Mouse (Mus musculus) midbrain, embryonic 15.5 days (tissue): ENCODE data around the gene Adipor1. TPM values are rescaled to one million over a fixed set of nuclear protein-coding genes. Genes with fewer than 3 reads are reported as not detected.

Source experiments
- ATAC-seq: fragments of 200-750 bp; cut with Nextera tagmentation; replicated peaks from 2 replicates; pipeline ENCODE4 v1.8.0; 2017; ENCODE audit warnings: moderate TSS enrichment
- H3K27ac ChIP-seq: fragments of 300-500 bp; sonication (generic); 2 replicates; pipeline ENCODE4 v1.5.1; 2015; ENCODE audit warnings: mild to moderate bottlenecking, inconsistent platforms
- H3K27me3 ChIP-seq: fragments of 300-500 bp; sonication (generic); replicated peaks from 2 replicates; pipeline ENCODE4 v1.6.1; 2015; ENCODE audit warnings: inconsistent platforms
- H3K36me3 ChIP-seq: fragments of 300-500 bp; sonication (generic); replicated peaks from 2 replicates; pipeline ENCODE4 v1.6.1; 2015; ENCODE audit warnings: inconsistent platforms
- H3K4me1 ChIP-seq: fragments of 300-500 bp; sonication (generic); 2 replicates; pipeline ENCODE4 v1.6.1; 2015; ENCODE audit warnings: inconsistent platforms
- H3K4me2 ChIP-seq: fragments of 300-500 bp; sonication (generic); 2 replicates; pipeline ENCODE4 v1.6.1; 2015; ENCODE audit warnings: inconsistent platforms, mild to moderate bottlenecking, moderate library complexity
- H3K4me3 ChIP-seq: fragments of 300-500 bp; sonication (generic); 2 replicates; pipeline ENCODE4 v1.5.1; 2015; ENCODE audit warnings: mild to moderate bottlenecking, inconsistent platforms
- H3K9ac ChIP-seq: fragments of 300-500 bp; sonication (generic); 2 replicates; pipeline ENCODE4 v1.6.1; 2015; ENCODE audit warnings: mild to moderate bottlenecking, inconsistent platforms
- H3K9me3 ChIP-seq: fragments of 300-500 bp; sonication (generic); 2 replicates; pipeline ENCODE4 v1.6.1; 2016; ENCODE audit warnings: inconsistent platforms
- WGBS: fragments of 180-500 bp; shearing (Covaris S2); methylation state at CpG from one replicate; pipeline ENCODE4 v1.1.7; 2015; ENCODE audit warnings: mixed read lengths; 5-methylcytosine and 5-hydroxymethylcytosine counted together
- polyA plus RNA-seq: library from polyadenylated mRNA; unstranded; fragments of >200 nt; fragmentation: Nextera tagmentation; extraction: Ambion mirVana; gene quantifications from 2 replicates; pipeline ENCODE4 v1.2.1, GENCODE M21; 2015

Adipor1 gene
- polyA plus RNA-seq, 1 experiment from 2014 or later, result 76.0 TPM

DNA sequence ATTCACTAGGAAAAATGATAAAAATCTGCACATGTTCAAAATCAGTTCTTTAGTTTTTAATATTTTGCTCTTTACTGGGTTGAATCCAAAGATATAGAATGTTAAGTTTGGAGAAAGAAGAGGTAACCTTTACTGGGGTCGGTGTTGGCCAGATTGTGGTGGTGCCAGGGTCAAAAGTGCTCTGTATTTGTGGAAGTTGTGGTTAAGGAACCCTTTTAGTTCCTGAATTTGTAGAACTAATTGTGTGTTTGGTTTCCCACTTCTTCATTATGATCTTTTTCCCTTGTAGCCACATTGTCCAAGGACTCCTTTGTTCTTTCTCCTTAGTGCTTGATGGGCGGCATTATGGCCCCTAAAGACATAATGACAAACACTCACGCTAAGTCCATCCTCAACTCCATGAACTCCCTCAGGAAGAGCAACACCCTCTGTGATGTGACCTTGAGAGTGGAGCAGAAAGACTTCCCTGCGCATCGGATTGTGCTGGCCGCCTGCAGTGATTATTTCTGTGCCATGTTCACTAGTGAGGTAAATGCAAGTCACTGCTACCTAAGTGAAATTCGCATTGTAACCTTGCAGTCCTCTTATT is 43.1 kb downstream of the Adipor1 start:
- peaks cover 26% of the 10 kb centered on the region for H3K36me3 ChIP-seq
- H3K27me3 ChIP-seq, result no peaks in the 10 kb centered on the region
- no peak for ATAC-seq
- peaks cover 19% of the 10 kb centered on the region for H3K4me1 ChIP-seq
- no peak overlapping the region for H3K27ac ChIP-seq
- 94% methylated on average over 7 of the region's 7 CpGs for WGBS
- no peak overlapping the region for H3K4me3 ChIP-seq
- H3K9ac ChIP-seq, result no peak overlapping the region
- no peak overlapping the region for H3K4me2 ChIP-seq
- no peaks in the 10 kb centered on the region for H3K9me3 ChIP-seq

DNA sequence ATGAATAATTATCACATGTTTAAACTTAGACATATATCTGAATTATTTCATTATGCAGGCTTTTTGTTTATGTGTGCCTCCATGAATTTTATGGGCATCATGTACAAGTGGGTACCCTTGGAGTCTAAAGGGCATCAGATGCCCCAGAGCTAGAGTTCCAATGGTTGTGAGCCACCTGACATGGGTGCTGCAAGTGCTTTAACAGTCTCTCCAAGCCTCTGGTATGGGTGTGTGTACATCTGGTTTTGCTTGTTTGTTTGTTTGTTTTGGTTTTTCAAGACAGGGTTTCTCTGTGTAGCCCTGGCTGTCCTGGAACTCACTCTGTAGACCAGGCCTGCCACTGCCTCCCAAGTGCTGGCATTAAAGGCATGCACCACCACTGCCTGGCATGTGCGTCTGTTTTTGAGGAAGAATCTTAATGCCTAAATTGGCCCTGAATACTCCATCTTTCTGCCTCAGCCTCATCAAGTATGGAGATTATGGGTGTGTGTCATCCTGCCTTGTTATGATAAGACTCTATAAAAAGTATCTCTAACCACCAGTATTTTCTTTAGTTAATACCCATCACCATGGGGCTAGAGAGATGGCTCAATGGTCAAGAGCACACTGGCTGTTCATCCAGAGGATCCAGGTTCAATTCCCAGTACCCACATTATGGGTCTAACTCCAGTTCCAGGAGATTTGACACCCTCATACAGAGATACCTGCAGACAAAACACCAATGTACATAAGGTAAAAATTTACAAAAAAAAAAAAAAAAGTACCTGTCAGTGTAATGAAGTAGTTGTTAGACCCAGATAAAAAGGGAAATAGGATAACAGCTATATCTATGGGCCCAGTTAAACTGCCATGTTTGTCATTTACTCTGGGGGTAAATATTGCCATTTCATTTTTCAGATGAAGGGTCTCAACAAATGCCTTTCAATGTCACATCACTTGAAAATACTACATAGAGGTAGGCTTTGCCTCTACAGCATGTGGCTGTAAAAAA is 45.4 kb downstream of the Adipor1 start:
- Histone ChIP-seq H3K9me3 (no peaks in the 10 kb centered on the region), H3K4me1 (peaks cover 11% of the 10 kb centered on the region), H3K9ac (no peak overlapping the region), H3K4me3 (no peak overlapping the region), H3K4me2 (no peak overlapping the region), H3K27me3 (no peaks in the 10 kb centered on the region), H3K36me3 (peaks cover 29% of the 10 kb centered on the region), H3K27ac (no peak overlapping the region)
- no peak for ATAC-seq
- 93% methylated on average over 1 of the region's 1 CpGs for WGBS

Other genes with a start within 250 kb of the Adipor1 start
- 1.5 and 3.3 TPM in 2 replicates for gene Chil1, start 233.2 kb upstream of the Adipor1 start, polyA plus RNA-seq
- gene Mybph, start 221.9 kb upstream of the Adipor1 start, polyA plus RNA-seq, result 0.13 and 0.19 TPM in 2 replicates
- 16.2 and 19.2 TPM in 2 replicates for gene Adora1, start 179.9 kb upstream of the Adipor1 start, polyA plus RNA-seq
- gene Myog, start 125.4 kb upstream of the Adipor1 start, polyA plus RNA-seq, result 0.10 TPM in 1 of 2 replicates, not detected in the other
- gene Ppfia4, start 82.5 kb upstream of the Adipor1 start, polyA plus RNA-seq, result 18.9 and 20.4 TPM in 2 replicates
- 144 and 147 TPM in 2 replicates for gene Tmem183a, start 53.4 kb upstream of the Adipor1 start, polyA plus RNA-seq
- not detected in 2 replicates for gene 4933406M09Rik, start 29.4 kb upstream of the Adipor1 start, polyA plus RNA-seq
- 12.6 and 13.3 TPM in 2 replicates for gene Cyb5r1, start 9.8 kb upstream of the Adipor1 start, polyA plus RNA-seq
- 37.0 and 37.7 TPM in 2 replicates for gene Klhl12, start 40.2 kb downstream of the Adipor1 start, polyA plus RNA-seq
- 69.5 and 70.7 TPM in 2 replicates for gene Rabif, start 79.3 kb downstream of the Adipor1 start, polyA plus RNA-seq
- not detected in 2 replicates for gene Mgat4e, start 134.3 kb downstream of the Adipor1 start, polyA plus RNA-seq
- gene Kdm5b, start 144.8 kb downstream of the Adipor1 start, polyA plus RNA-seq, result 83.9 and 87.1 TPM in 2 replicates
- gene Syt2, start 231.3 kb downstream of the Adipor1 start, polyA plus RNA-seq, result 3.0 and 3.2 TPM in 2 replicates